Mouse (Mus musculus) liver, postnatal 0 days (tissue): Measurements from ENCODE around the gene Ahdc1.

Source experiments
- CTCF ChIP-seq: sonication (generic); IDR thresholded peaks from 2 replicates; pipeline ENCODE4 v1.5.1; 2016; ENCODE audit warnings: antibody characterized with exemption, low read depth
- EP300 ChIP-seq: IDR thresholded peaks from 2 replicates; pipeline ENCODE4 v1.6.1; 2016; ENCODE audit warnings: antibody characterized with exemption, low read depth, mild to moderate bottlenecking

DNA sequence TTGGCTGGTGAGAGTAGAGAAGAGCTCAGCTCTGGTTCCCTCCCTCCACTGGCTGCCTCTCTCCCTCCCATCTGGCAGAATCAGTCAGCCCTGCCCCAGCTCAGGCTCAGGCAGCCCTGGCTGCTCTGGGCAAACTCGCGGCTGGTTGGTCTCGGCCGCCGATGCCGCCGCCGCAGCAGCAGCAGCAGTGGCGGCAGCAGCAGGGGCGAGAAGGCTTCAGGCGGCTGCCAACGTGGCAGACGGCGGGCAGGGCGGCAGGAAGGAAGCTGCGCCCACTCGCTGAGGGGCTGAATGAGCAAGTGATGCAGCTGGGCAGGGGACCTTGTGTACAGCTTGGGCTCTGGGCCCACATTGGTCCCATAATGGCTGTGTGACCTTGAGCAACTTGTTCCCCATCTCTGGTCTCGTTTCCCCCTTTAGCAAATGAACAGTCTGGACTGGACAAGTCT lies 81.4 kb downstream of the Ahdc1 start:
- TF ChIP-seq CTCF = no peak
- no peak for TF ChIP-seq EP300
